Mouse (Mus musculus) CH12.LX (cell line): ENCODE data around the gene Syn1. TPM values are rescaled to one million over a fixed set of nuclear protein-coding genes. Genes with fewer than 3 reads are reported as not detected.
A peak's percentile ranks its signal among the peaks of the same experiment; 100 is the strongest.

ENCODE experiments used
- DNase-seq: peaks from one replicate; pipeline ENCODE4 v3.0.0-alpha.2; 2013; ENCODE audit errors: extremely low read depth
- H3K27ac ChIP-seq: 2 replicates; pipeline ENCODE4 v1.5.1; 2012; ENCODE audit warnings: low read depth, mild to moderate bottlenecking, control low read depth, moderate library complexity; ENCODE audit not compliant: insufficient read depth
- H3K27me3 ChIP-seq: replicated peaks from 2 replicates; pipeline ENCODE3; 2012; ENCODE audit warnings: inconsistent platforms
- H3K36me3 ChIP-seq, 2 experiments: replicated peaks in 1 of 2; 2 replicates each; pipeline versions ENCODE3 to v1.6.1; 2012; ENCODE audit warnings: inconsistent platforms in 1 of 2, low read length in 1 of 2, mild to moderate bottlenecking in 1 of 2, mixed read lengths in 1 of 2, moderate library complexity in 1 of 2; ENCODE audit not compliant: control insufficient read depth in 1 of 2, insufficient read depth in 1 of 2
- H3K4me1 ChIP-seq, 2 experiments: 2 replicates each; pipeline ENCODE4 v1.6.1; 2012; ENCODE audit warnings: inconsistent platforms in 1 of 2, moderate library complexity in 1 of 2; ENCODE audit not compliant: insufficient read depth in 2 of 2, control insufficient read depth in 1 of 2
- H3K4me2 ChIP-seq: 2 replicates; pipeline ENCODE4 v1.6.1; 2012; ENCODE audit warnings: low read depth, mild to moderate bottlenecking, control low read depth; ENCODE audit not compliant: poor library complexity, insufficient read depth, severe bottlenecking
- H3K4me3 ChIP-seq, 3 experiments: fragments of 150-350 bp in 1 of 3; sonication (generic) in 1 of 3; replicated peaks in 1 of 3; 2 replicates each; pipeline versions ENCODE3 to v1.5.1; 2011 to 2012; ENCODE audit warnings: low read depth in 2 of 3, low read length in 2 of 3, mild to moderate bottlenecking in 2 of 3, moderate library complexity in 2 of 3, control low read depth in 1 of 3, improper control_type of control experiment in 1 of 3, inconsistent platforms in 1 of 3, mixed read lengths in 1 of 3; ENCODE audit not compliant: poor library complexity in 1 of 3
- H3K79me2 ChIP-seq: replicated peaks from 2 replicates; pipeline ENCODE4 v1.6.1; 2012; ENCODE audit warnings: mild to moderate bottlenecking, moderate library complexity; ENCODE audit not compliant: control insufficient read depth, poor library complexity, insufficient read depth, severe bottlenecking; ENCODE audit errors: extremely low read depth
- H3K9ac ChIP-seq: 2 replicates; pipeline ENCODE4 v1.6.1; 2012; ENCODE audit warnings: low read depth, mild to moderate bottlenecking, control low read depth, moderate library complexity; ENCODE audit not compliant: insufficient read depth
- H3K9me3 ChIP-seq: replicated peaks from 2 replicates; pipeline ENCODE3; 2012; ENCODE audit warnings: low read length, inconsistent platforms, mixed read lengths
- CHD2 ChIP-seq: IDR thresholded peaks from 2 replicates; pipeline ENCODE4 v1.6.1; 2011; ENCODE audit warnings: low read length, improper control_type of control experiment
- CTCF ChIP-seq, 2 experiments: IDR thresholded peaks in 1 of 2; conservative IDR thresholded peaks in 1 of 2; 2 replicates each; pipeline ENCODE4 v1.5.1; 2011 to 2012; ENCODE audit warnings: low read depth in 2 of 2, low read length in 2 of 2, improper control_type of control experiment in 1 of 2, inconsistent platforms in 1 of 2, mild to moderate bottlenecking in 1 of 2, moderate library complexity in 1 of 2
- ETS1 ChIP-seq: conservative IDR thresholded peaks from 2 replicates; pipeline ENCODE4 v1.6.1; 2012; ENCODE audit warnings: low read depth, mild to moderate bottlenecking, inconsistent platforms, low read length, improper control_type of control experiment, moderate library complexity
- KAT2A ChIP-seq: IDR thresholded peaks from 2 replicates; pipeline ENCODE4 v1.6.1; 2012; ENCODE audit warnings: low read length, improper control_type of control experiment, inconsistent platforms; ENCODE audit not compliant: insufficient replicate concordance
- MYC ChIP-seq: IDR thresholded peaks from 2 replicates; pipeline ENCODE4 v1.6.1; 2011; ENCODE audit warnings: low read depth, mild to moderate bottlenecking, improper control_type of control experiment, low read length
- RAD21 ChIP-seq: IDR thresholded peaks from 2 replicates; pipeline ENCODE4 v1.6.1; 2011; ENCODE audit warnings: low read depth, mild to moderate bottlenecking, low read length, improper control_type of control experiment, moderate library complexity
- SMC3 ChIP-seq: IDR thresholded peaks from 2 replicates; pipeline ENCODE4 v1.6.1; 2011; ENCODE audit warnings: low read depth, low read length, improper control_type of control experiment
- dilution Hi-C: fragments of 300-500 bp; cut with MboI; formaldehyde crosslinking; loops from 2 replicates; pipeline ENCODE4 v1.14.3; 2020; ENCODE audit warnings: low sequenced_read_pairs; ENCODE audit not compliant: extremely low pct_unique_long_range_greater_than_20kb, extremely low pct_ligation_motif_present
- in situ Hi-C: fragments of 300-500 bp; cut with MboI; formaldehyde crosslinking; loops from 3 replicates; pipeline ENCODE4 v1.14.3; 2019; ENCODE audit warnings: low sequenced_read_pairs, low pct_ligation_motif_present, low pct_unique_long_range_greater_than_20kb, mixed read lengths
- polyA plus RNA-seq: library from polyadenylated mRNA; unstranded; fragments of >175 nt; gene quantifications from 2 replicates; pipeline ENCODE4 v1.2.1, GENCODE M21; 2012; ENCODE audit warnings: low read depth; ENCODE audit not compliant: insufficient read length
- total RNA-seq, 2 experiments: library from RNA; depleted of rRNA; stranded (reverse); fragments of 300-350 nt in 1 of 2; fragments of >200 nt in 1 of 2; gene quantifications; 2 replicates each; pipeline ENCODE4 v1.2.3; 2012 to 2014

Syn1 gene
- total and polyA plus RNA-seq, 3 experiments = 0.08 to 0.51 (median 0.38) TPM

DNA sequence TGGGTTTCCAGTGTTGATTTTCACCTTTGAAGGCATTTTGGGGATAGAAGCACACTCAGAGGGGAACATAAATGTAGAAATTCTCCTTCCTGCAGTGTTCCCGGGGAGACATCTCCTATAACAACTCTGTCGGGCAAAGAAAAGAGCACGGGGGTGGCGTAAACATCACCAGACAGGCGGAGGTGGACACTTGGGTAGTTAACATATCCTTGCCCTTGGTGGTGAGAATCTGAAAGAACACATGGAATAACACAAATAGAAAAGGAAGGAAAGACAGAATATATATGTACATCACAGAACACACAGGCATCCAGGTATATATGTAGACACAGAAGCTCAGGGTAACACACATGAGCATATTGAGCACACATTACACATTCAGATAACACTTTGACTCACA lies 562 bp upstream of the Syn1 start:
- no peak for DNase-seq
- Histone ChIP-seq H3K4me2 (peak overlapping the region; percentile 38; the same call in 1 of the 2 replicates), H3K79me2 (no peaks in the 10 kb centered on the region), H3K4me3 (no peak overlapping the region), H3K27ac (no peak overlapping the region), H3K36me3 (peaks cover under 1 to 13% of the 10 kb centered on the region in 2 experiments), H3K9me3 (no peaks in the 10 kb centered on the region), H3K27me3 (peaks cover 14% of the 10 kb centered on the region), H3K9ac (no peak overlapping the region), H3K4me1 (no peaks in the 10 kb centered on the region; a peak in 1 of 4 replicates)
- dilution Hi-C loops (no loop called here), in situ Hi-C loops (no loop called here)
- TF ChIP-seq ETS1 (no peak), KAT2A (no peak)

DNA sequence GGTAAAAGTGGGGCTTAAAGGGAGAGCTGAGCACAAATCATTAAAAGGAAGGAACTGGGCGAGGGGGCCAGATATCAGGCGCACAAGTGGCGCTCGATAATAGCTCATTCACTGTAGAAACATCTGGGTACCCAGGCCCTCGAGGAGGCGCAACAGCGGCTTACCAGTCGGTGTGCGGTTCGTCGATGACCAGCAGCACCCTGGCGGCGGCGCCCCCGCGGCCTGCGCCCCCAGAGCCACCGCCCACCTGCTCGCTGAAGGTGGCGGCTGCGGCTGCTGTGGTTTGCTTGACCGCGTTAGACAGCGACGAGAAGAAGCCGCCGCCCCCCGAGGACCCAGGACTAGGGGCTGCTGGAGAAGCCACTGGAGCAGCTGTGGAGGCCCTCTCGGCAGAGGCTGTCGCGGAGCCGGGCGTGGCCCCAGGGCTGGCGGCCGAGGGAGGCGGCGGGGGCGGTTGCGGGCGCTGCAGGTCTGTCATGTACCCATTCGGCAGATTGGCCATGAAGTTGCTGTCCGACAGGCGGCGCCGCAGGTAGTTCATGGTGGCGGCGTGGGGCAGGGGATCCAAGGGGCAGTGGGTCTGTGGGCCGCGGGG lies 458 bp downstream of the Syn1 start:
- peak overlapping the region; percentile 67 for H3K4me2 ChIP-seq
- peaks cover 0 to 3% of the 10 kb centered on the region in 2 experiments for H3K36me3 ChIP-seq
- H3K27me3 ChIP-seq = peaks cover 14% of the 10 kb centered on the region
- H3K79me2 ChIP-seq = no peaks in the 10 kb centered on the region
- DNase-seq = no peak
- H3K4me1 ChIP-seq = peaks cover 0 to 4% of the 10 kb centered on the region in 2 experiments; a peak in 2 of 4 replicates
- in situ Hi-C loops = no loop called here
- peak overlapping the region; percentile 6; the same call in 1 of the 2 replicates for H3K9ac ChIP-seq
- H3K4me3 ChIP-seq = peak overlapping the region in 2 of 3 experiments; percentile 32 to 64
- dilution Hi-C loops = no loop called here
- no peaks in the 10 kb centered on the region for H3K9me3 ChIP-seq
- no peak for TF ChIP-seq CHD2
- TF ChIP-seq SMC3 = no peak
- TF ChIP-seq CTCF (conservative IDR thresholded peaks at IDR 0.05 in 1 of 2, IDR thresholded peaks at IDR 0.05 in 1 of 2; ENCODE audit: low read depth in 2 of 2, low read length in 2 of 2) = peak in 1 of 2 experiments; percentile 25; a peak in 2 of 4 replicates
- H3K27ac ChIP-seq = no peak overlapping the region

DNA sequence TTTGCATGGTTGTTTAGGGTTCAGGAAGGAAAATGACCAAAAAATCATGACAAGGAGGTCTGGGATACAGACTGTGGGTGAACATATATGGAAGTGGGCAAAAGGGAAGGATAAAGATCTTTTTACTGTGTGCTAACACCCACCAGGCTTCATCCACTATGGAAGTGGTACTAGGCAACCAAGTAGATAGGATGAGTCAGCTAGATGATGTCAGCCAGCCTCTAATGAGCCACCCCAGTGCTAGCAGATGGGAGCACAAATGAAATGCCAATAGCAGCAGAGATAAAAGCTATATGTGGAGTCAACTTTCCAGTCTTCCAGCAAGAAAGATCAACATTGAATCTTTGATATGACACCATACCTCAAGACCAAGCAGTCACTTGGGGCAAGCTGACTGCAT lies 5.7 kb downstream of the Syn1 start:
- no peaks in the 10 kb centered on the region for H3K36me3 ChIP-seq
- no peak for DNase-seq
- H3K79me2 ChIP-seq = no peaks in the 10 kb centered on the region
- dilution Hi-C loops (no loop called here), in situ Hi-C loops (no loop called here)
- H3K27me3 ChIP-seq = peaks cover 13% of the 10 kb centered on the region
- no peaks in the 10 kb centered on the region for H3K9me3 ChIP-seq
- H3K27ac ChIP-seq = no peak overlapping the region
- no peak overlapping the region for H3K9ac ChIP-seq
- no peak overlapping the region for H3K4me2 ChIP-seq
- H3K4me1 ChIP-seq = peaks cover 5 to 8% of the 10 kb centered on the region in 2 experiments; a peak in 2 of 4 replicates
- no peak overlapping the region for H3K4me3 ChIP-seq
- TF ChIP-seq MYC (0 out of 2 replicates have a peak, but pooled peaks have one; percentile 10), RAD21 (no peak)
